Mouse (Mus musculus) C2C12 (cell line): Measurements from ENCODE around the gene Pnkp. TPM values are rescaled to one million over a fixed set of nuclear protein-coding genes. Genes with fewer than 3 reads are reported as not detected.

Experiments
- H3K27me3 ChIP-seq: one replicate; pipeline ENCODE4 v1.6.1; 2011; ENCODE audit not compliant: control insufficient read depth, insufficient read depth, insufficient read length
- H3K36me3 ChIP-seq: one replicate; pipeline ENCODE4 v1.6.1; 2011; ENCODE audit not compliant: control insufficient read depth, insufficient read depth
- H3K4me3 ChIP-seq: one replicate; pipeline ENCODE4 v1.5.1; 2011; ENCODE audit warnings: mild to moderate bottlenecking, control low read depth; ENCODE audit not compliant: poor library complexity, insufficient read depth, severe bottlenecking
- H3K79me2 ChIP-seq: one replicate; pipeline ENCODE4 v1.6.1; 2011; ENCODE audit not compliant: control insufficient read depth, insufficient read depth
- H3K79me3 ChIP-seq: one replicate; pipeline ENCODE4 v1.6.1; 2011; ENCODE audit warnings: low read depth, control low read depth
- H3ac ChIP-seq: one replicate; pipeline ENCODE3; 2011; ENCODE audit warnings: low read depth; ENCODE audit not compliant: control insufficient read depth, insufficient read length
- CEBPB ChIP-seq: IDR thresholded peaks from one replicate; pipeline ENCODE4 v1.6.1; 2011; ENCODE audit warnings: low read depth, mild to moderate bottlenecking, control low read depth, moderate library complexity
- CTCF ChIP-seq: IDR thresholded peaks from one replicate; pipeline ENCODE4 v1.5.1; 2011; ENCODE audit not compliant: control insufficient read depth, insufficient read depth, insufficient read length
- FOSL1 ChIP-seq: IDR thresholded peaks from one replicate; pipeline ENCODE4 v1.8.0; 2011; ENCODE audit warnings: mild to moderate bottlenecking, low read length; ENCODE audit not compliant: poor library complexity, insufficient read depth, severe bottlenecking
- MAX ChIP-seq: IDR thresholded peaks from one replicate; pipeline ENCODE4 v1.6.1; 2011; ENCODE audit warnings: mild to moderate bottlenecking, control low read depth
- MYOD1 ChIP-seq: IDR thresholded peaks from one replicate; pipeline ENCODE4 v1.6.1; 2011; ENCODE audit warnings: low read depth; ENCODE audit not compliant: control insufficient read depth, insufficient read length
- MYOG ChIP-seq: IDR thresholded peaks from one replicate; pipeline ENCODE4 v1.6.1; 2011; ENCODE audit not compliant: control insufficient read depth, insufficient read length; ENCODE audit errors: extremely low read depth
- USF1 ChIP-seq: IDR thresholded peaks from one replicate; pipeline ENCODE4 v1.6.1; 2011; ENCODE audit warnings: low read depth, mild to moderate bottlenecking, control low read depth, moderate library complexity
- polyA plus RNA-seq: library from polyadenylated mRNA; unstranded; fragments of >200 nt; fragmentation: generic; extraction: Trizol; gene quantifications from one replicate; pipeline ENCODE4 v1.2.1, GENCODE M21; 2012; ENCODE audit warnings: missing spikeins

Gene Pnkp
- polyA plus RNA-seq, 1 experiment, result 32.0 TPM

- peaks cover 18% of the 10 kb centered on the region for H3K36me3 ChIP-seq
- no peak overlapping the region for H3K4me3 ChIP-seq
Observed at GRCm38 (mm10) chr7:44890737-44891136, 33.8 kb downstream of the Pnkp start.

GRCm38 (mm10) chr7:44891611-44892010 is 34.7 kb downstream of the Pnkp start:
- Histone ChIP-seq H3K79me3 (peaks cover 31% of the 10 kb centered on the region), H3ac (peak overlapping the region; percentile 98)
- no peak for TF ChIP-seq USF1
- no peak for TF ChIP-seq MYOG
- TF ChIP-seq CEBPB, result no peak
- no peak for TF ChIP-seq MAX
- no peak for TF ChIP-seq CTCF
- TF ChIP-seq MYOD1, result no peak
- TF ChIP-seq FOSL1, result no peak

More at GRCm38 (mm10) chr7:44890737-44891136, 33.8 kb downstream of the Pnkp start:
- peaks cover 31% of the 10 kb centered on the region for H3K79me3 ChIP-seq
- H3K79me2 ChIP-seq, result peaks cover 61% of the 10 kb centered on the region
- peak overlapping the region; percentile 37 for H3ac ChIP-seq
- no peaks in the 10 kb centered on the region for H3K27me3 ChIP-seq
- TF ChIP-seq MYOG, result no peak
- TF ChIP-seq MAX, result no peak
- TF ChIP-seq USF1, result no peak
- no peak for TF ChIP-seq MYOD1
- no peak for TF ChIP-seq FOSL1
- no peak for TF ChIP-seq CEBPB
- no peak for TF ChIP-seq CTCF

GRCm38 (mm10) chr7:44892276-44892921 is 35.5 kb downstream of the Pnkp start, which contains the start of gene Med25:
Gene Med25, minus strand, starts transcription at chr7:44892712.
- Histone ChIP-seq H3K36me3 (peaks cover 14% of the 10 kb centered on the region), H3K79me2 (peaks cover 48% of the 10 kb centered on the region), H3ac (peak within 1 kb of the TSS; percentile 98), H3K4me3 (peak within 1 kb of the TSS; percentile 78), H3K79me3 (peaks cover 31% of the 10 kb centered on the region), H3K27me3 (no peaks in the 10 kb centered on the region)
- TF ChIP-seq FOSL1, result no peak
- no peak for TF ChIP-seq USF1
- TF ChIP-seq CEBPB, result no peak
- no peak for TF ChIP-seq CTCF

More at GRCm38 (mm10) chr7:44891611-44892010, 34.7 kb downstream of the Pnkp start:
- H3K36me3 ChIP-seq, result peaks cover 17% of the 10 kb centered on the region
- H3K4me3 ChIP-seq, result peak overlapping the region; percentile 78
- no peaks in the 10 kb centered on the region for H3K27me3 ChIP-seq
- H3K79me2 ChIP-seq, result peaks cover 56% of the 10 kb centered on the region

- Histone ChIP-seq H3K79me3 (peaks cover 27% of the 10 kb centered on the region), H3K4me3 (no peak overlapping the region), H3K27me3 (no peaks in the 10 kb centered on the region), H3K79me2 (peaks cover 40% of the 10 kb centered on the region), H3ac (no peak overlapping the region), H3K36me3 (peaks cover 14% of the 10 kb centered on the region)
- TF ChIP-seq CTCF, result no peak
- TF ChIP-seq USF1, result no peak
Observed at GRCm38 (mm10) chr7:44893197-44893596, 36.3 kb downstream of the Pnkp start.

GRCm38 (mm10) chr7:44894175-44894574 is 37.2 kb downstream of the Pnkp start:
- Histone ChIP-seq H3K27me3 (no peaks in the 10 kb centered on the region), H3K4me3 (no peak overlapping the region), H3ac (no peak overlapping the region), H3K36me3 (peaks cover 7% of the 10 kb centered on the region), H3K79me3 (peaks cover 22% of the 10 kb centered on the region), H3K79me2 (peaks cover 31% of the 10 kb centered on the region)
- TF ChIP-seq CEBPB, result no peak
- TF ChIP-seq MYOD1, result no peak
- TF ChIP-seq CTCF, result no peak
- TF ChIP-seq MYOG, result no peak
- no peak for TF ChIP-seq USF1
- TF ChIP-seq FOSL1, result no peak
- no peak for TF ChIP-seq MAX

- Histone ChIP-seq H3K27me3 (no peaks in the 10 kb centered on the region), H3K4me3 (no peak overlapping the region), H3ac (no peak overlapping the region), H3K79me3 (peaks cover 17% of the 10 kb centered on the region), H3K36me3 (no peaks in the 10 kb centered on the region), H3K79me2 (peaks cover 20% of the 10 kb centered on the region)
- no peak for TF ChIP-seq CTCF
Observed at GRCm38 (mm10) chr7:44895206-44895592, 38.3 kb downstream of the Pnkp start.
